Mouse (Mus musculus): Measurements from ENCODE around the gene Phldb2. TPM values are rescaled to one million over a fixed set of nuclear protein-coding genes. Genes with fewer than 3 reads are reported as not detected.
A peak's percentile ranks its signal among the peaks of the same experiment; 100 is the strongest.

The Phldb2 gene
- polyA plus RNA-seq, 1 experiment from 2014 or later, result 31.4 TPM

DNA sequence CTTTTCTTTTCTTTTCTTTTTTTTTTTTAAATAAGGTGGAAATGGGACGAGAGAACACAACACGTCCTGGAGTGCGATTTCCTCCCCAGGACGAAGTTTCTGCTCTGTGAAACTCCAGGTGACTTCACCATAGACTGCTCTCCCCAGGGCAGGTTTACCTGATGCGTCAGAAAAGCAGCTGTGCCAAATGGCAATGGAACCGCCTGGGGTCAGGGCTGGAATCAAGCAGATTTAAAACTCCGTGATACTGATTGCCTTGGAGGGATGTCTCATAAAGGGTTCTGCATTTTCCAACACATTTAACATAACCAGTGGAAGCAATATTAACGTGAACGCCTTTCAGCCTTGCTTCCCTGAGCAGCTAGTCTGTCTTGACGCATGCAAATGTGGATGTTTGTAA, 108.5 kb downstream of the Phldb2 start:
- peaks cover 6% of the 10 kb centered on the region; the same call in 1 of the 2 replicates for H3K4me1 ChIP-seq
- 0 out of 2 replicates have a peak overlapping the region, but pooled peaks have one; percentile 80 for H3K9ac ChIP-seq
- H3K4me3 ChIP-seq (replicated peaks), result peak overlapping the region; percentile 71
- no peaks in the 10 kb centered on the region for H3K9me3 ChIP-seq
- no peaks in the 10 kb centered on the region for H3K27me3 ChIP-seq (replicated peaks)
- WGBS, result 17% methylated on average over 10 of the region's 10 CpGs
- ATAC-seq (ENCODE audit: insufficient read depth, low FRiP score, low read depth), result no peak
- H3K27ac ChIP-seq, result peak overlapping the region; percentile 86
- peak overlapping the region; percentile 90 for H3K4me2 ChIP-seq
- no peaks in the 10 kb centered on the region for H3K36me3 ChIP-seq

GRCm38 (mm10) chr16:45844049-45844780, 109.2 kb downstream of the Phldb2 start:
- Histone ChIP-seq H3K9me3 (no peaks in the 10 kb centered on the region), H3K36me3 (no peaks in the 10 kb centered on the region), H3K4me3 (replicated peaks) (peak overlapping the region; percentile 71), H3K9ac (peak overlapping the region; percentile 80), H3K4me1 (peaks cover 6% of the 10 kb centered on the region; the same call in 1 of the 2 replicates), H3K27me3 (replicated peaks) (no peaks in the 10 kb centered on the region), H3K27ac (peak overlapping the region; percentile 86), H3K4me2 (peak overlapping the region; percentile 90)
- ATAC-seq (ENCODE audit: insufficient read depth, low FRiP score, low read depth), result peak; percentile 96
- under 1% methylated on average over 45 of the region's 45 CpGs for WGBS

- H3K4me2 ChIP-seq, result peak overlapping the region; percentile 90
- no peaks in the 10 kb centered on the region for H3K36me3 ChIP-seq
- ATAC-seq (ENCODE audit: insufficient read depth, low FRiP score, low read depth), result no peak
- H3K27ac ChIP-seq, result peak overlapping the region; percentile 86
- no peaks in the 10 kb centered on the region for H3K27me3 ChIP-seq (replicated peaks)
- peak overlapping the region; percentile 71 for H3K4me3 ChIP-seq (replicated peaks)
- H3K9me3 ChIP-seq, result no peaks in the 10 kb centered on the region
- peak overlapping the region; percentile 80 for H3K9ac ChIP-seq
- WGBS, result under 1% methylated on average over 16 of the region's 16 CpGs
- H3K4me1 ChIP-seq, result peaks cover 6% of the 10 kb centered on the region; the same call in 1 of the 2 replicates
Measured at GRCm38 (mm10) chr16:45843351-45843891, 110.0 kb downstream of the Phldb2 start.

- peak overlapping the region; percentile 13; the same call in 1 of the 2 replicates for H3K27ac ChIP-seq
- 43% methylated on average over 4 of the region's 4 CpGs for WGBS
- peaks cover 15% of the 10 kb centered on the region for H3K4me1 ChIP-seq
- H3K9ac ChIP-seq, result no peak overlapping the region
- no peak for ATAC-seq (ENCODE audit: insufficient read depth, low FRiP score, low read depth)
- H3K9me3 ChIP-seq, result no peaks in the 10 kb centered on the region
- no peaks in the 10 kb centered on the region for H3K36me3 ChIP-seq
- no peaks in the 10 kb centered on the region for H3K27me3 ChIP-seq (replicated peaks)
- H3K4me3 ChIP-seq (replicated peaks), result peak overlapping the region; percentile 71
- H3K4me2 ChIP-seq, result peak overlapping the region; percentile 90
Measured at GRCm38 (mm10) chr16:45842440-45842839, 111.0 kb downstream of the Phldb2 start.

DNA sequence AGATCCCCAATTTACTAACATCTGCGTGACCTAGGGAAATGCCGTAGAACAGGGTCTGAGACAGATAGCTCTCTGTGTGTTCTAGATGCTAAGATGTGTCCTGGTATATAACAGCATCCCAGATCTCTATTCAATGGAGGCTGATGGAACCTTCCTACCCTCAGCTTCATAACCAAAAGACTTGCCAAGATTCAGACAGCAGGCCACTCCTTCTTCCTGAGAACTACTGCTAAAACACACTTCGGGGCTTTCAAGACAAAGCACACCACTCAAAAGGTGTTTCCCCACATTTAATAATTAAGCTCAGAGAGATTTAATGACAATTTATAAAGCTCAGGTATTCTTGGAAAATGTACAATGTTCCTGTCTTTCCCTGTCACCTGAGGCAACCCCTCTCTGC, 111.6 kb downstream of the Phldb2 start:
- no peak overlapping the region for H3K27ac ChIP-seq

DNA sequence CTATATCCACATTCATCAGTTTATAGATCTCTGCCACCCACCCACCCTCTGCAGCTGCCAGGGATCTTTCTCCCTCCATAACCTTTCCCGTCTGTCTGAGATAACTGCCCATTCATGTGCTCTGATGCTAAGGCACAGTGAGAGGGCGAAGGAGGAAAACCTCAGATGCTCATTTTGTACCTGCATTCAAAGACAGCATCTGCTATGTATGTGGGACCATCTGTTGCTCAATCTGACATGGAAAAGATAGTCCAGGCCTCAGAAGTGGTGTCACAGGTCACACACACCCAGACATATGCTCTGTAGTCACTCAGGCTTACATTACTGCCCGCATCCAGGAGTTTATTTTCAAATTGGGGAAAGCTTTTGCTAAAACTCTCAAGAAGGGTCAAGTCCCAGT, 112.4 kb downstream of the Phldb2 start:
- Histone ChIP-seq H3K4me2 (peak overlapping the region; percentile 90; the same call in 1 of the 2 replicates), H3K4me1 (peaks cover 16% of the 10 kb centered on the region), H3K27me3 (replicated peaks) (no peaks in the 10 kb centered on the region), H3K4me3 (replicated peaks) (no peak overlapping the region), H3K27ac (no peak overlapping the region), H3K36me3 (no peaks in the 10 kb centered on the region), H3K9ac (no peak overlapping the region), H3K9me3 (no peaks in the 10 kb centered on the region)
- ATAC-seq (ENCODE audit: insufficient read depth, low FRiP score, low read depth), result no peak
- WGBS, result 83% methylated on average over 3 of the region's 3 CpGs

More for the DNA sequence above, 111.6 kb downstream of the Phldb2 start:
- Histone ChIP-seq H3K36me3 (no peaks in the 10 kb centered on the region), H3K27me3 (replicated peaks) (no peaks in the 10 kb centered on the region), H3K4me2 (peak overlapping the region; percentile 90), H3K9ac (no peak overlapping the region), H3K4me1 (peaks cover 16% of the 10 kb centered on the region), H3K4me3 (replicated peaks) (peak overlapping the region; percentile 71; the same call in 1 of the 2 replicates), H3K9me3 (no peaks in the 10 kb centered on the region)
- no peak for ATAC-seq (ENCODE audit: insufficient read depth, low FRiP score, low read depth)
- 71% methylated on average over 3 of the region's 3 CpGs for WGBS

DNA sequence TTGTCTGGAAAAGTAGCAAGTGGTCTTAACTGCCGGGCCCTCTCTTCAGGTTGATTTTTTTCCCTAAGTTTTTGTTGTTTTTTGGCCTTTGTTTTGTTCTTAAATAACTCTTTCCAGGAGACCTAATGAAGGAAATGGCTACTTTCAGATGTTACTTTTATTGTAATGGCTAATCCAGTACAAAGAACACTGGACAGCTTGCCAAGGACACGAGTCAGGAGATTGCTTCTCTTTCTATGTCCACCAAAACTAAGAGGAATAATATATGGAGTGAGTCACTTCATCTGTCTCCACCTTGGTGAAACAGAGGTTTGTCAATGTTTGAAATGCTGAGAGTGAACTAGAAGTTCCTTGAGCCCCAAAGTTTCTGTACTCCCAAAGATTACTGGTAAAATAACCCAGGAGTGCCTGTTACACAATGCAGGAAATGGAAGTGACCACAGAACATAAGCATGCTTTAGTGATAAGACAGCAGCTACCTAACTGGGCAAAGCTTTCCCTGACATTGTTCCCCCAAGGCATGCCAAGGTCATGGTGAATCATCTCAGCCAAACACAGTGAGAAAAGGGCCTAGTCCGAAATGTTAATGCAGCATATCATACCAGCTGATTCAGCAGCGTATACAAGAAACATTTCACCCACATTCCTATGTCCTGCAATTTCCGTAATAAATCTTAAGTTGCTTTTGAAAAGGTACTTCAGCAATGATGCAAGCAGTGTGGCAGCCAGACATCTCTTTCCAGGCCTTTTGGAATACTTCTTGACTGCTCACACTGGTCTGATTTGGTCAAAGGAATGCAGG, 115.7 kb downstream of the Phldb2 start:
- no peak overlapping the region for H3K4me3 ChIP-seq (replicated peaks)
- no peaks in the 10 kb centered on the region for H3K36me3 ChIP-seq
- ATAC-seq (ENCODE audit: insufficient read depth, low FRiP score, low read depth), result peak; percentile 87
- H3K4me1 ChIP-seq, result peaks cover 16% of the 10 kb centered on the region
- H3K9me3 ChIP-seq, result no peaks in the 10 kb centered on the region
- H3K4me2 ChIP-seq, result no peak overlapping the region
- H3K27me3 ChIP-seq (replicated peaks), result no peaks in the 10 kb centered on the region
- H3K27ac ChIP-seq, result peak overlapping the region; percentile 57
- H3K9ac ChIP-seq, result no peak overlapping the region
- WGBS, result 42% methylated on average over 5 of the region's 5 CpGs

DNA sequence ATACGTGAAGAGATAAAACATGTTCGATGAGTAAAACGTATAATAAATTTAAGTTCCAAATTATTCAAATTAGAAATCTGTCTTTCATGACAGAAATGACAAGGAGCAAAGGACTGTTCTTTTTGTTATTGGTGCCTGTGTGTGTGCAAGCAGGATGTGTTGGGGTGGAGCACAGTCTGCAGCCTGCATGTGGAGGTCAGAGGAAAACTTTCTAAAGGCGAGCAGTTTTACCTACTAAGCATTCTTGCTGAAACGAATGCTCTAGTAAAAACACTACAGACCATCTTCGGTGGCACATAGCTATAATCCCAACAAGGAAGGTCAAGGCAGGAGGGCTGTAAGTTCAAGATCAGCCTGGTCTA, 120.7 kb downstream of the Phldb2 start:
- Histone ChIP-seq H3K36me3 (no peaks in the 10 kb centered on the region), H3K9me3 (no peaks in the 10 kb centered on the region), H3K4me2 (no peak overlapping the region), H3K4me1 (peaks cover 27% of the 10 kb centered on the region), H3K4me3 (replicated peaks) (no peak overlapping the region), H3K27ac (no peak overlapping the region; the same call in 1 of the 2 replicates), H3K9ac (no peak overlapping the region), H3K27me3 (replicated peaks) (no peaks in the 10 kb centered on the region)
- no peak for ATAC-seq (ENCODE audit: insufficient read depth, low FRiP score, low read depth)
- 16% methylated on average over 6 of the region's 6 CpGs for WGBS

DNA sequence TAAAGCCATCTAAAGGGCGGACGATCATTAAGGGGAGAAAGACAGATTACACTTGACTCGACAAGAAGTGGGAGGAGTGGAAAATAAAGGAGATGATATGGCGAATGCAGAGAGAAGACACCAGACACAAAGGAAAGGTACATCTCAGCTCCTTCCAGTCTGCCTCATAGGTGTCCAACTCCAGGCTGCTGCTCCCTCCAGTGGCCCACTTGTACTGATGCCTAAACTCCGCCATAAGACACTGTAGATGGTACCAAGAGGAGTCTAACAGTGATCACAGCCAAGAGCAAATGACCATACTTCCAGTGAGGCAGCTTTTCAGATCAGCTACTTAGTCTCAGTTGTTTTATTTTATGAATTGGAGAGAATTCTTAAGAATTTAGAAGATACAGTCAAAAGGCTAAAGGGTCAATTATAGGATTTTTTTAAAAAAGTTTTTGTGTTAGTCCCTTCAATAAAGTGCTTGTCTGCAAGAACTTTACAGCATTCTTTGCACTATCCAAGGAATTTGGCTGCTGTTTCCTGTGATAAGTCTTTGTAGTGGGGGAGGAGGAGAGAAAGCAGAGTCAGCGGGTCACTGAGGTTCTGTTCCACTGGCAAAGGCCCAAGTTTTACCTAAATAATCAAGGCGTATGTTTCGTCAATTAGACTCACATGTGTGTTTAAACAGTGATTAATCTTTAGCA, 121.2 kb downstream of the Phldb2 start:
- H3K27me3 ChIP-seq (replicated peaks), result no peaks in the 10 kb centered on the region
- H3K4me3 ChIP-seq (replicated peaks), result no peak overlapping the region
- no peak overlapping the region for H3K9ac ChIP-seq
- 32% methylated on average over 8 of the region's 8 CpGs for WGBS
- H3K27ac ChIP-seq, result peak overlapping the region; percentile 51
- H3K9me3 ChIP-seq, result no peaks in the 10 kb centered on the region
- H3K4me1 ChIP-seq, result peaks cover 23% of the 10 kb centered on the region
- no peak overlapping the region for H3K4me2 ChIP-seq
- no peaks in the 10 kb centered on the region for H3K36me3 ChIP-seq
- ATAC-seq (ENCODE audit: insufficient read depth, low FRiP score, low read depth), result peak; percentile 45

DNA sequence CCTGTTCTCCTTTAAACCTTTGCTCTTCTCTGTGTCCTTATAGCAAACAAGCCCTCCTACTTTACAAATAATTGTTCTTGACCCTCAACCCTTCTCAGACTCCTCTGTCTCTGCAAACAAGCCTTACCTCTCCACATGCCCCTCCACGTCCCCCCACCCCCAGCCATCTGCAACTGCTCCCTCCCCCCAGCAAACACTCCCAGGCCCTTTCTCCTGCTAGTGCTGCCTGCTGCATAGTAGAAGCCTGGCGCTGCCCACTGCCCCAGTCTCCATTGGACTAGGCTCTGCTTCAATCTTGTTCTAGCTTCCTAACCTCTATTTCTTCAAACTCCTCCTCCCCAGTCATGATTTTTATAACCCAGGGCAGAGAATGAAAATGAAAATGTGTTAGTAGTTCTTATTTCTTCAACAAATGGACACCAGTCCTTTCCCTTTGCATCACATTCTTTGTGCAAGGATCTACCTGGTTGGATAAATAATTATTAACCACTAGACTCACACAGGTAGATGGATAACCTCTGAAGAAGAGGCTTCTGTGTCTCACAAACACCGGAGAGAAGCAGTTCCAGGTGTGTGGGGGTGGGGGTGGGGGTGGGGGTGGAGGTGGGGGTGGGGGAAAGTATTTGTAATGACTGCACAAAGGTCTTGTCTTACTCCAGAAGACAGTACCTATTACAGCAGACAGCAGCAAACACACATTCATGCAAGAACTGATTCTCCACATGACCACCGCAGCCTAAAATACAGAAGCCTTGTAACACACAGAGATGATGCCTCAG, 122.1 kb downstream of the Phldb2 start:
- Histone ChIP-seq H3K9me3 (no peaks in the 10 kb centered on the region), H3K4me1 (peaks cover 23% of the 10 kb centered on the region), H3K4me2 (no peak overlapping the region), H3K27ac (peak overlapping the region; percentile 57; the same call in 1 of the 2 replicates), H3K36me3 (no peaks in the 10 kb centered on the region), H3K4me3 (replicated peaks) (no peak overlapping the region), H3K9ac (no peak overlapping the region), H3K27me3 (replicated peaks) (no peaks in the 10 kb centered on the region)
- WGBS, result 36% methylated on average over 4 of the region's 4 CpGs
- no peak for ATAC-seq (ENCODE audit: insufficient read depth, low FRiP score, low read depth)
